Mouse (Mus musculus) MEL (cell line): ENCODE data around the gene Man2a1.

Source experiments
- CTCF ChIP-seq, 3 experiments: IDR thresholded peaks in 2 of 3; conservative IDR thresholded peaks in 1 of 3; 2 replicates each; pipeline ENCODE4 v1.5.1; 2011 to 2012; ENCODE audit warnings: low read length in 3 of 3, low read depth in 2 of 3, mild to moderate bottlenecking in 2 of 3, improper control_type of control experiment in 1 of 3, inconsistent platforms in 1 of 3, mixed read lengths in 1 of 3, moderate library complexity in 1 of 3; ENCODE audit not compliant: control insufficient read depth in 1 of 3, insufficient read depth in 1 of 3, poor library complexity in 1 of 3, severe bottlenecking in 1 of 3
- E2F4 ChIP-seq: IDR thresholded peaks from 2 replicates; pipeline ENCODE4 v1.6.1; 2011; ENCODE audit warnings: low read depth, low read length, improper control_type of control experiment, borderline replicate concordance
- EP300 ChIP-seq, 2 experiments: IDR thresholded peaks; 2 replicates each; pipeline ENCODE4 v1.6.1; 2011; ENCODE audit warnings: improper control_type of control experiment in 2 of 2, low read length in 2 of 2, low read depth in 1 of 2, mild to moderate bottlenecking in 1 of 2
- ETS1 ChIP-seq: IDR thresholded peaks from 2 replicates; pipeline ENCODE4 v1.6.1; 2012; ENCODE audit warnings: low read depth, mild to moderate bottlenecking, inconsistent platforms, low read length, improper control_type of control experiment, moderate library complexity
- GATA1 ChIP-seq: IDR thresholded peaks from 2 replicates; pipeline ENCODE4 v1.6.1; 2011; ENCODE audit warnings: low read depth, low read length, improper control_type of control experiment
- HCFC1 ChIP-seq: IDR thresholded peaks from 2 replicates; pipeline ENCODE4 v1.6.1; 2012; ENCODE audit warnings: low read depth, mild to moderate bottlenecking, inconsistent platforms, low read length, improper control_type of control experiment, moderate library complexity
- SMC3 ChIP-seq: IDR thresholded peaks from 2 replicates; pipeline ENCODE4 v1.6.1; 2011; ENCODE audit warnings: low read depth, low read length, improper control_type of control experiment
- USF1 ChIP-seq: IDR thresholded peaks from 2 replicates; pipeline ENCODE4 v1.6.1; 2014; ENCODE audit warnings: low read depth, mild to moderate bottlenecking, inconsistent platforms, low read length, improper control_type of control experiment, moderate library complexity

DNA sequence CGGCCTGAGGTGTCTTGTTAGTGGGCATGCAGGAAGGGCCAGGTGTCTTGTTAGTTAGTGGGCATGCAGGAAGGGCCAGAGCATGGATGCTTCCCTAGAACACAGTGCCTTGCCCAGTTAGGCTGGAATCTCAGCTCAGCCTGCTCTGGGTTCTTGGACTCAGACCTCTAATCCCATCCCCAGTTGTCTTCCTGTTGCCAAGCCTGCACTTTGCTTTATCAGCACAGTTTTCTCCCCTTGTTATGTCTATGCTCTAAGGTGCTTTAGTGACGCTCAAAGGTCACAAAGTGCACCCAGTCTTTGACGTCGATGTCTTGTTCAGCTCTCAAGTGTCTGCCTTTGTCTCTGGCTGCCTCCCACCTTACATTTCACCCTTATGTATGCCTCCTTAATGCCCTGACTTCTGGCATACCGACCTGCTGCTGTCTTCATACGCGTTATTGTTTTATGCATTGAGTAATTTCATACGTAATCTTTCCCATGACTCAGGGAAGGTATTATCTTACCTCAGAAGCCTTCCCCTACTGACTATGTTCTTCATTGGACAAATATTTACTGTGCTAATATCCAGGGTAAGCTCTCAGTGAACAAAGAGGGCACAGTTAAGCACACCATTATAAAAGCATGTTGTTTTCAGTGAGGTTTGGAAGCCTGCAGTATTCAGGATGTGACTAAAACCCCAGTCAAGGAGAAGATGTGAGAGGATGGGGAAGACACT is 44.5 kb downstream of the Man2a1 start:
- TF ChIP-seq GATA1 (no peak), E2F4 (no peak), ETS1 (no peak), USF1 (no peak), CTCF (IDR thresholded peaks at IDR 0.05 in 2 of 3, conservative IDR thresholded peaks at IDR 0.05 in 1 of 3; ENCODE audit: control insufficient read depth in 1 of 3, insufficient read depth in 1 of 3, low read depth in 2 of 3, low read length in 3 of 3, poor library complexity in 1 of 3, severe bottlenecking in 1 of 3) (no peak), HCFC1 (no peak), SMC3 (no peak), EP300 (IDR thresholded peaks at IDR 0.05; ENCODE audit: low read depth in 1 of 2, low read length in 2 of 2) (no peak)
